Mouse (Mus musculus): ENCODE data around the gene Cntrob. TPM values are rescaled to one million over a fixed set of nuclear protein-coding genes. Genes with fewer than 3 reads are reported as not detected.

The Cntrob gene
- total RNA-seq (2021): 1 to 10 TPM; 1.2 to 1.7 TPM
- long read RNA-seq, experiment 1, partial matches to known transcripts: 0 of 2 reads
- long read RNA-seq, experiment 1, other reads (novel, unspliced or antisense): 1 of 2 reads
- long read RNA-seq, experiment 2, partial matches to known transcripts: 0 of 2 reads
- long read RNA-seq, experiment 2, other reads (novel, unspliced or antisense): 0 of 2 reads

DNA sequence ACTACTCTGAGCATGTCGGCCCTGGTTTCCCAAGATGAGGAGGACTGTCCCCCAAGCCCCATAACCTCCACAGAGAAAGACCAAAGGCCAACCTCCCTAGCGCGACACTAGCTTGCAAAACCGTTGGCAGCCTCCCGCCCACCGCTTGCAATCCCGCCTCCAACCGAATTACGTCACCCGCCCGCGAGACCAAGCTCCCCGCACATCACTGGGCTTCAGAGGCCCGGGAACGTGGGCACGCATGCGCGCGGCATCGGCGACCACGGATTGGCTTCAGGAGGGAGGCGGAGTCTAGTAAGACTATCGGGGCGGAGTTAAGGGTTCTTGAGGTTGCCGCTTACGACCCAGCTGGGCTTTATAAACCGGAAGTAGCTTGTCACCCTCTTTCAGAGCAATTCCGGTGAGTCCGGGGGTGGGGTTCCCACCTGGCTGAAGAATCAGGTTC is at the start of gene Cntrob, which contains the start of gene Trappc1:
TSS of gene Cntrob (minus strand) at position 109 of the 445 bp plus-strand sequence.
TSS of gene Trappc1 (plus strand) at position 314 of the 445 bp plus-strand sequence.
- peak; percentile 99 for DNase-seq (ENCODE audit: low spot score)

DNA sequence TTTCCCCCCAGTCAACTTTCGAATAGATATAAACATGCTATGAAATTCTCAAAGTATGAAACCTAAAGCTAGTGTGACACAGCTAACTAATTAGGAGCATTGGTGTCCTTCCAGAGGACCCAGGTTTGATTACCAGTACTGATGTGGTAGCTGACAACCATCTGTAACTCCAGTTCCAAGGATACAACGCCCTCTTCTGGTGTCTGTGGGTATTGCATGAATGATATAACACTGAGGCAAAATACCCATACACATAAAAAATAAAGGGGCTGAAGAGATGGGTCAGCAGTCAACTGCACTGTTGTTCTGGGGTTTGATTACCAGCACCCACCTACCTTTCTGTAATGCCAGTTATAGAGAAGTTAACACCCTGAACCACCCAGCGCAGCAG is 49.2 kb upstream of the Cntrob start:
- DNase-seq (ENCODE audit: low spot score): no peak

DNA sequence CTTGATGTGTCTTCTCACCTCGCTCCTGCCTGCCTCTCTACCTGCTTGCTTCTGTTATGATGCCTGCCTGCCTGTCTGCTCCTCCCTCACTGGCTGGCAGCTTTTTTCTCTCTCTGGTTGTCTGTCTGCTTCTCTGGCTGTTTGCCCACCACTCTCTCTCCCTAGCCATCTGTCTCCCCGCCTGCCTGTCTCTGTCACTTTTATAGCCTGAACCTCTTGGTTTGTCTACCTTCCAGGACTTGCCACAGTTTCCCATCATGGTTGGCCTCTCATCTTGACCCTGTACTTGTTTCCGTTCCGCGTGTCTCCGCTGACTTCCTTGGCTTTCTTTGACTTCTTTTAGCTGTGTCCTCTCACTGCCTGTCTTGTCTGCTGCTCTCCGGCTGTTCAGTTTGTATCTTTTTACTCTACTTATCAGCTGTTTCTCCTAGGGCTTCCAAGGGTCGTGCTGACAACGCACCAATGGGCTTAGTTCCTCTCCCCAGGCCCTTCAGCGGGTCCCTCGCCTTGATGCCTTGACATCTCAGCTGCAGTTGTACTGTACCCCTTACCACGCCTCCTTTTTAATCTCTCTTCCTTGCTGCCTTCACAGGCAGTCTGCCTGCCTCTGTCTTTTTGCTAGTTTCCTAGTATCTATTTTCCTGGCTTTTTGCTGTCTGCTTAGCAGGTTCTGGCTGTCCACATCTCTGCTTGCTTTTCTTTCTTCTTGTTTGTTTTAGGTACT is 48.6 kb upstream of the Cntrob start:
- DNase-seq (ENCODE audit: low spot score): no peak

DNA sequence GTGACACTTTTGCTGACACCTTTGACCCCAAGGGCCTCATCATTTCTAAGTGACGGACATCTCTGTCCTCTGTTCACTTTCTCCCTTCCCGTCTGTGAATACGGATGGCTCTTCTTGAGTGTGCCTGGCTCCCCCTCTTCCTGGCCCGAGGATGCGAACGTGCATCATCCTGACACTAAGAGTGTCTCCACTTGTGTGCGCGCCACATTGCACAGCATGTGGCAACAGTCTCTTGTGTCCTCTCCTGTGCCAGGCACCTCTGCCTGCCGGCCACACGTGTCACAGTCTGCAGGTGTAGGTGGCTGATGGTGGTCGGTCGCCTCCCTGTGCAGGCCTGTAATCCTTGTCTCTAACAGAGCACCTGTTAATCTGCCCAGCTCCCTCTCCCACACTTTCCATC is 48.0 kb upstream of the Cntrob start:
- DNase-seq (ENCODE audit: low spot score): no peak

DNA sequence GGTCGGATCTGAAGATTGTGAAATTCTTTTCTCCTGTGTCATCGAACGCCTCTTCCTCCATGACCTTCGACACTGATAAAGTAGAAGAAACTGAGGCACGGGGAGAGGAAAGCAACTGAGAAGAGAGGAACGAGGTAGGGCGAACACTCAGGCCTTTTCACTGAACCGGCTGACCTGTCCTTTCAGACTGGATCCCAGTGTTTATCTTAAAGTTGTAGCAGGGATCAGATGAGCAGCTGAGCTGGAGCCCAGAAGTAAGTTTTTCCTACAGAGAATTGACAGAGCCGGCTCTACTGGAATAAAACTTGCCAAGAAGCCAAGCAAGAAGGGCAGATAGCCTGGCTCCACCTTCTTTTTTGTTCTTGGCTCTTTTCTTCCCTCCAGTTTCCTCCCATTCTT is 47.2 kb upstream of the Cntrob start:
- DNase-seq (ENCODE audit: low spot score): no peak

DNA sequence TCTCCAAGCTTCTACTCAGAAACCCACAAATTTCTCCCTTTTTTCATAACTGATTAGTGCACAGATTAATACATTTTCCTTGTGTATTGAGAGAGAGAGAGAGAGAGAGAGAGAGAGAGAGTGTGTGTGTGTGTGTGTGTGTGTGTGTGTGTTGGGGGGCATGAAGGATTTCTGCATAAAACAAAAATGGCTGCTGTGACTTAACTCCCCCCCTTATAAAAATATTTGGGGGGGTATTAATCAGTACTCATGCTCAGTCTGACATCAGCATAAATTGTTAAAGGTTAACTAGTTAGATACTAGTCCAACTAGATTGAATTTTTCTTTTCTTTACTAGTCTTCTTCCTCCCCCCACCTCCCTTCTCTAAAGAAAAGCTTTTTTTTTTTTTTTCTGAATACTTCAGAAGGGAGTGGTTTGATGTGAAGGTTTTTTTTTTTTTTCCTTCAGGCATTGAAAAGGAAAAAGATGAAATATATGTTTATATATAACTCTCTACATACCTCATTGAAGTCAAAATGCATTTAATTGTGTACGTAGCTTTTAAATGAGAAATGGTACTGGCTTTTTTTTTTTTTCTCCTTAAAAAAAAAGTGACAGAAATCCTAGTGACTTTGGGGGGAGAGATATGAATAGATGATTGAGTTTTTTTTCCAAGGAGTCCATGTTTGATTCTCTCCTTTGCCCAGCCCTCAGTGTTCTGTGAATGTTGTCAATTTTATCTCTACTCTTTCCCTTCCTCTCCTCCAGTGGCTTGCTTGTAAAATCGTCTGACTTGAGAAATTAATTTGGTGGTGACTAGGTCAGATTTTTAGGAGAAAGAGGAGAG is 46.6 kb upstream of the Cntrob start:
- no peak for DNase-seq (ENCODE audit: low spot score)

DNA sequence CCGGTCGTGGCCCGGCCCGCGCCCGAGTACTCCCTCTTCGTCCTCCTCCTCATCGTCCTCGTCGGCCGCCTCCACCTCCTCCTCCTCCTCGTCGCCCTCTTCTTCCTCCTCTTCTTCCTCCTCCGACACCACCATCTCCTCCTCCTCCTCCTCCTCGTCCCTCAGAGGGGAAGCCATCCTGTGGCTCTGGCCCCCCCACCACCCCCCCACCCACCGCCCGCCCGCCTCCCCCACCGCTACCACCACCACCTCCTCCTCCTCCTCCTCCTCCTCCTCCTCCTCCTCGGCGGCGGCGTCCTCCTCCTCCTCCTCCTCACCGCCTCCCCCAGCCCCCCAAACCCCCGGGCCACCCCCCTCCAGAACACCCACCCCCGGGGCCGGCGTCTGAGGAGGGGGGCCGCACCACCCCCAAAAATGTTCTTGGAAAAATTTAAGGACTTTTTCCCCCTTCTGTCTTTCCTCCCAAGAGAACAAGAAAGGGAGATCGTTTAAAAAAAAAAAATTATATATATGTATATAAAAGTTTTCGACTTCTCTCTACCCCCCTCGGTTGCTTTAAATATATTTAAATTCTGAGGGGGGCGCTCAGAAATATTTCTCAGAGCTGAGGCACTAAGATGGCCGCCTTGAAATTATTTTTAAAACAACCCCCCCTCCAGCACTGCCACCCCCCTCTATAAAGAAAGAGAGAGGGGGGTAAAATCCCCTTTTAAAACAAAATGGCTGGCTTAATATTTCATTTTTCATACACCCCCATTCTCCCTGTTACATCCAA is 45.8 kb upstream of the Cntrob start, which contains the start of gene Chd3:
TSS of gene Chd3 (minus strand) at position 192 of the 775 bp plus-strand sequence.
- DNase-seq (ENCODE audit: low spot score): no peak

DNA sequence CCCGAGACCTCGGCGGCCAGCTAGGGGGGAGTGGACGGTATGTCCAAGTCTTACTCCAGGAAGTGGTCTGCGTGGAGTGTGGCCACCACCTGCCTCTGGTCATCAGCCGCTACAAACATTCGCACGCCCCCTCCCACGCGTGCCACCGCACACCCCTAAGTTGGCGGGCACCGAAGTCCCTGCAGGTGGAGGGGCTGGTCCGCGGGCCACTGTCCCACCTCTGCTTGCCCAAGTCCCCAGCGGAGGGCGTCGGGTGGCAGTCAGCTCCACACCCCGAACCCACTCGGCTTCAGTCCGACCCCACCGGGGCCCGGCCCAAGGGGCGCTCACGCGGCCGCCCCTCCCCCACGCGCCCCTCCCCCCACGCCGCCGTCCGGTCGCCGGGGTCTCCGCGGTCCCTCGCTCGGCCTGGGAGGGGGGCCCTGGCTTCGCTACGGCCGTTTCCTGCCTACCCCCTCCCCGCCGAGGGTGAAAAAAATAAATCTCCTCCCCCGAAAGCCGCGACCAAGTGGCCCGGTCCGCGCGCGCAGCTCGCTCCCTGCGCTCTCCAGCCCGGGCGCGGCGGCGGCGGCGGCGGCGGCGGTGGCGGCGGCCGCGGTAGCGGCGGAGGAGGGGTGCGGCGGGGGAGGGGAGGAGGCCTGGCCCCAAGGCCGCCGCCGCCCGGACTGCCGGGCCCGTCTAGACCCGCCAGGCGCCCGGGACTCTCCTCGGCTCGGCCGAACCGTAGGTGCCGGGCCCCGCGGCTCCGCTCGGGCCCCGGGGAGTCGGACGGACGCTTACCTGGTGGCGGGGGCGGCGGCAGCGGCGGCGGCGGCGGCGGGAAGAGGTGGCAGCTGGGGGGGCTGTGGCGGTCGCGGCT is 45.0 kb upstream of the Cntrob start:
- no peak for DNase-seq (ENCODE audit: low spot score)

DNA sequence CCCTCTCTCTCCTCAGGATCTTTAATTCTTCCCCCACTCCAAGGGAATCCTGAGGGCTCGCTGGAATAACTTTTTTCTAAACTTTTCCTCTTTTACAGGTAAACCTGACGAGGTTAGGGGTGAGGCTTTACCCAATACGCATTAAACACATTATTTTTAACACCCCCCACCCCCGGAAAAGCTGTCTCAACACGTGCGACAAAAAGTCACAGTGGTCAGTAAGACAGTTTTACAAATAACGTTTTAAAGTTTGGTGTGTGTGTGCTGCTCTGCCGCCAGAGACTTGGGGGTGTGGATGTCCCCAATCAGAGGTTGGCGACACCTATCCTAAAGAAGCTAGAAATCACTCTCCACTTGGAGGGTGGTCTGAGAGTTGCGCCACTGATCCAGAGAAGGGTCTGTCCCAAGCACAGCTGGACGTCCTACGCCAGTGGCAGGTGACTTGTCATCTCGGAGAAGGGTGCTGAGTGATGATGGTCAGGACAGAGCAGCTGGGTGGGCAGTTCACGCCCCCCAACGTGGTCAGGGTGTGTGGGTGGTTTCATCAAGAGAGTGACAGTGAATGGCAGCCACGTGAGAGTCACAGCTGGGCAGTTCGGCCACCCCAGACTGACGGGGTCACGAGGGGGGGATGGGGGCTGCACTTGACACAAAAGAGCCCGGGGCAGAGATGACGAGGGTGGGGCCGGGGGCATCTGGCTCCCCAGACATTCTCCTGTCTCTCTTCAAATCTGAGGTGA is 44.2 kb upstream of the Cntrob start:
- DNase-seq (ENCODE audit: low spot score): no peak

DNA sequence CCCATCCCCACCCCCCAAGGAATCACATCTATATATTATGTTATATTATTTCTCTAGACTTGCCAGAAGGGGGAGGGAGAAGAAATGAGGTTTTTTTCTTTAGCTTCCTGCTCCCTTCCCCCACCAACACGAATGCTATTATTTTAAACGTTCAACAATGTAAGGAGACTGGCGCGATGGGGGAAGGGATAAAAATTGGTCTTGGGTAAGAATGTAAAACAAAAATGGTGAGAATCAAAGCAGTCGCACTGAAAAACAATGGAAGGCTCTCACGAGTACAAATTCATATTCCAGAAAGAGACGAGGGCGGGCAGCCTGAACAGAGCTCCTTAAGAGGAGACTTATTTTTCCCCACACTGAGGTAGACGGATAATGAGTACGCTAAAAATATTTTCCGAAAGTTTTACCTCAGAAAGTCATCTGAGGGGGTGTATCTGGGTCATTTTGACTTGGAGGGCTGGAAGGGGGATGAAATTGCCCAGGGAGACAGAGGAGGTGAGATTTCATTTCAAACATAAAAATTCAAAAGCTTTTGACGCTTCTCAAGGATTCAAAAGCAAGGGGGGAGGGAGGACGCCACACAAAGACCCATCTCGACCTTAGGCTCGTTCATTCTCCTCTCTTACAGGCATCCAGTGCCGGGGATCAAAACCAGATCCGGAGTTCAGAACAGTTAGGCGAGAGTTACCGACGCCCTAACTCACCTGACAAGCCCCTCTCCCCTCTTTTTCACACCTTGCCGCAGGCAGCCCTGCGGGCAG is 43.5 kb upstream of the Cntrob start:
- no peak for DNase-seq (ENCODE audit: low spot score)

DNA sequence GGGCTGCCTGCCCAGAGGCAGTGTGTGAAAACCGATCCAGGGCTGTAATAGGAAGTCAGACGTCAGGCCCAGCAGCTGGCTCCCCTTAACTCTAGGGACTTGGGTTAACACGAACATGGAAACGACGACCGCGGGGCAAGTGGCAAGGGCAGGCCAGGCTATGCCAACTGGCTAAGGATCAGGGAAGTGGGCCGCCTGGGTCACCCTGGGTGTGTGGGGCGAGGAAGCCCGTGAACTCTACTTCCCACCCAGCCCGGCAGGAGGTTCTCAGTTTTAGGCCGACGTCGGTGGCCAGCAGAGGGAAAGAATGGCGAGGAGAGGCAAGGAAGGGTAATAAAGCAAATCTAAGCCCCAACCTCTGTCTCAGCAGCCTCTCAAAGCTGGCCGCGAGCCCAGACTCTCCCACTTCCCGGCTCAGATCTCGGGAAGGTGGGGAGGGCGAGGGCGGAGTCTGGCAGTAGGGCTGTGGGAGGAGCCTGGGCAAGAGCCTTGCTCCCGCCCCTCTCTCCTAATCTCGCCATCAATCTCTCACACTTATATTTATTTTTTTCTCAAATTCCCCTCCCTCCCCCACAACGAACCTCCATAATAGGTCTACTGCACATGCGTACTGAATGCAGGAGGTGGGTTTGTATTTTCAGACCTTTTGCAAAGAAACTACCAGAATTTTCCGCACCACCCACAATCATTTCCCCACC is 42.7 kb upstream of the Cntrob start:
- peak; percentile 92 for DNase-seq (ENCODE audit: low spot score)

DNA sequence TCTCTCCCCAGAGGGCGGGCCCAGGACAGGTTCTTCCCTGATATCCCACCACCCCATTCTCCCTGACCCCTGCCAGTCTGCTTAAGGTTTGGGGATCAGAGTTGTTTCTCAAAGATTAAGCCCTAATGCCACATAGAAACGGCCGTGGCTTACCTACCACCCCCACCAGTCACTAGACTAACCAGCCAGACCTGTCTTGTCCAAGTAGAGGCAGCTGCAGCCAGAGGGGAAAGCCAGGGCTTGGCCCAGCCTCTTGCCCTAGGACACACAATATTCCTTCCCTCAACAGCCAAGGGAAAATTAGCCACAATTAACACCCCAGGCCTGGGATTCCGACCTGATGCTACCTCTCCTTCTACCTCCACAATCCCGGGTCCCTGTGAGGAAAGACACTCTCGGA is 42.1 kb upstream of the Cntrob start:
- DNase-seq (ENCODE audit: low spot score): no peak

DNA sequence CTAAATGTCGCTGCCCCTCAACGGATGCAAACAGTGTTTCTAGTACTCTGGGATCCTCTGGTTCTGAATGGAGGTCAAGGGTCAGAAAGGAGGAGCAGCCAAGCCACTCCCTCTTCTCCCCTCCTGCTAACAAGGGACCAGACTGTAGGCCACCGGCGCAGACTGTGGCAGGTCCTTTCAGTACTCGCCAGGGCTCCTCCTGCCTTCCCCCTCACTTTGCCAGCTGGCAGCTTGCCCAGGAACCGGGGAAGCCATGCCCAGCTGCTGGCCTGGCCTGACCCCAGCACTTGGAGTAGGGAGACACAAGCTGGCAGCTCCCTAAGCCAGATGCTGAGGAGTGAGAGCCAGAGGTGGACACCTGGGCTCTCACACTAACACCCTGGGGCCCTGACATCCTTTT is 41.3 kb upstream of the Cntrob start:
- DNase-seq (ENCODE audit: low spot score): peak; percentile 97

DNA sequence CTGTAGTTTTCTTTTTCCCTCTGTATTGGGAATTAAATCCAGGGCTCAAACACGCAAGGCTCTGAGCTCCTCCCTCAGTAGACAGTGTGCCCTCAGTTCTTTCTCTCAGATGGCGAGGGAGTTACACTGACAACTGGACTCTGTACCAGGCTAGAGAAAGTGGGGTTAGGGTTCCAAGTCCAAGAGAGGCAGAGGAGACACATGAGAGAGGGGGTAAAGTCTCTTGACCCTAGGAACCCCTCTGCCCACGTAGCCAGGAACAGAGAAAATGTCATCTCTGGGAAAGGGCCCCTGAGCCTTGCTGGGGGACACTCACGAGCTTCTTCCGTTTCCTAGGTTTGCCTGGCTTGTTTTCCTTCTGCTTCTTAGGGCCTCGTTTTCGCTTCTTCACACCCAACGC is 40.8 kb upstream of the Cntrob start:
- DNase-seq (ENCODE audit: low spot score): no peak

DNA sequence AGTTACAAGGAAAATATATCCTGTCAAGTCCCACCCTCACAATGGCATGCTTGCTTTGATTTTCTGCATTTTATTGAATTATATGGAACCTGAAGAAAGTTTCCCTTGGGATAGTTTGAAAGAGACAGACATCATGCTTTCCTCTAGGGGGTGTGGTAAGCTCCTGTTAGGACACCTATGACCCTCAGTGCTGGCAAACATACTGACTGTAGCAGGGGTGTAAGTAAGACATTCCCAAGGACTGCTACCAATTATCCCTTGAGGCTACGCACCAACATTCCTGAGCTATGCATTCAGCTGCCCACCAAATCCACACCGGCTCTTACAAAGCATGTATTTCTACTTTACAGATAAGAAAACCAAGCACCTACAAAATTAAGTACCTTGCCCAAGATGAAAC is 38.9 kb upstream of the Cntrob start:
- no peak for DNase-seq (ENCODE audit: low spot score)

DNA sequence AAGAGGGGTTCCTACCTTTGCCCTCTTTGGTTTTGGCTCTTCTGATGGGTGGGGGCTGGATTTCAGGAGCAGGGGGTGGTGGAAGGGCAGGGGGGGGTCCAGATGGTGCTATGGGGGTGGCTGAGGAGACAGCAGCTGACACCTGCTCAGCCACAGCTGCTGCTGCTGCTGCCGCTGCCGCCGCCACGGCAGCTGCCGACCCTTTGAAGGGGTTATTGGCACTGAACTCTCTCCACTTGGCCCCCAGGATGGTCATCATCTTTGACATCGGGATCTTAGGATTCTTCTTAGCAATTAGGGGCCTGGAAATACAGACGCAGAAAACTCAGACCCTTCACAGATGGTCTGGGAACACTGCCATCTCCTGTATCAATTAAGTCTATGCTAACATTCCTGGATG is 38.4 kb upstream of the Cntrob start:
- no peak for DNase-seq (ENCODE audit: low spot score)

DNA sequence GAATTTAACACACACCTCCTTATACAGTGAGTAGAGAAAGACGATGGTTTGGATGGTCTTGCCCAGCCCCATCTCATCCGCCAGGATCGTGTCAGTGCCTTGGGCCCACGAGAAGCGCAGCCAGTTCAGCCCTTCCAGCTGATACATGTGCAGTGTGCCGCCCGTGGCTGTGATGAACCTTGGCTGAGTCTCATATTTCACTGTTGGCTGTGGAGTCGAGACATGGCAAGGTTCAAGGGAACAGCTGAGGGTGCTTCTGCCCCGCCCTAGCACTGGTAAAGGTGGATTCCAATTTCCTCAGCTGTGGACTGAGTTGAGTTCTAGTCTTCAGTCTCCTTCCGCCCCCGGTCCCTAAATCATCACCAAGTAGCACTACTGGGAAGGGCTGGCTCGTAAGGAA is 34.1 kb upstream of the Cntrob start:
- peak; percentile 71 for DNase-seq (ENCODE audit: low spot score)

DNA sequence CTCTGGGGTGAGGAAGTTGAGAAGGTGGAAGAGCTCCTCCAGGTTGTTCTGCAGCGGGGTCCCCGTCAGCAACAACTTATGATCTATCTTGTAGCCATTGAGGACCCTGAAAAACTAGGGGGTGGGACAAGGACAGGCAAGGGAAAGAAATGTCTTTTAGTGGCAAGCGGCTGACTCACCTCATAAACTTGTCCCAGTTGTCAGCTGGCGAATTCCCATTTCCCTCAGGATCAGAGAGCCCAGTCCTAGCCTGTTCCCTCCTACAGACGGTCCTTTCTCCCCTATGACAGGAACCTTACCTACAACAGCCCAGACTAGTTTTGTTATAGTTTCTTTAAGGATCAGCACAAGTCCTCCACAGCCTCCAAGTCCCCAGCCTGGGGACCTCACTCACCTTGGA is 33.0 kb upstream of the Cntrob start:
- DNase-seq (ENCODE audit: low spot score): no peak
